Mouse (Mus musculus) E14TG2a.4 (cell line): ENCODE data around the gene Crtc2.
"Not testable (repeated sequence)": the region's sequence is repeated elsewhere in the genome, so short reads cannot be mapped to it uniquely, and the experiment has no call there.

ENCODE experiments used
- H3K27me3 ChIP-seq: 2 replicates; pipeline ENCODE4 v1.6.1; 2014; ENCODE audit warnings: low read length, control low read depth; ENCODE audit not compliant: insufficient read depth
- H3K36me3 ChIP-seq: 2 replicates; pipeline ENCODE4 v1.6.1; 2014; ENCODE audit warnings: low read length, control low read depth; ENCODE audit not compliant: insufficient read depth
- H3K4me1 ChIP-seq: replicated peaks from 2 replicates; pipeline ENCODE4 v1.6.1; 2014; ENCODE audit warnings: low read depth, low read length, control low read depth
- H3K4me3 ChIP-seq: replicated peaks from 2 replicates; pipeline ENCODE4 v1.5.1; 2014; ENCODE audit warnings: mild to moderate bottlenecking, low read length
- H3K9me3 ChIP-seq: 2 replicates; pipeline ENCODE4 v1.6.1; 2014; ENCODE audit warnings: low read length, control low read depth
- CTCF ChIP-seq: conservative IDR thresholded peaks from 2 replicates; pipeline ENCODE4 v1.5.1; 2014; ENCODE audit warnings: low read length
- NANOG ChIP-seq: IDR thresholded peaks from 2 replicates; pipeline ENCODE4 v1.6.1; 2014; ENCODE audit warnings: borderline replicate concordance, low read length, mixed read lengths
- POU5F1 ChIP-seq: IDR thresholded peaks from 2 replicates; pipeline ENCODE4 v1.6.1; 2014; ENCODE audit warnings: low read length, borderline replicate concordance

Gene Crtc2

DNA sequence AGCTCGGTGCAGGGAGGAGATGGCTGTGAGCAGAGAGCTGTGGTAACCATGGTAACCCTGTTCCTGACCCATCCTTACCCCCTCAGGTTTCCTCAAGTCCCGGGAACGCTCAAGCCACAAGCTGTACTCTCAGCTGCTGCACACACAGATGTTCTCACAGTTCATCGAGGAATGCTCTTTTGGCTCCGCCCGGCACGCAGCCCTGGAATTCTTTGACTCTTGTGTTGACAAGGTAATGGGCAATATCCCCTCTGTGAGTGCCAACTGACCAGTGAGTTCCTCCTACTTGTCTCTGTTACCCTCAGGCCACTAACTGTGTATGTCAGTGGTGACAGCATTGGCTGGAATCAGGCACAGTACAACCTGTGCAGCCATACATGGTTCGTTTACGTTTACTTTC is 18.2 kb downstream of the Crtc2 start:
- Histone ChIP-seq H3K4me3 (peak overlapping the region; percentile 20), H3K4me1 (peaks cover 62% of the 10 kb centered on the region), H3K9me3 (no peaks in the 10 kb centered on the region), H3K27me3 (peaks cover 11% of the 10 kb centered on the region), H3K36me3 (peaks cover 39% of the 10 kb centered on the region)
- TF ChIP-seq NANOG (no peak), POU5F1 (no peak), CTCF (no peak)

DNA sequence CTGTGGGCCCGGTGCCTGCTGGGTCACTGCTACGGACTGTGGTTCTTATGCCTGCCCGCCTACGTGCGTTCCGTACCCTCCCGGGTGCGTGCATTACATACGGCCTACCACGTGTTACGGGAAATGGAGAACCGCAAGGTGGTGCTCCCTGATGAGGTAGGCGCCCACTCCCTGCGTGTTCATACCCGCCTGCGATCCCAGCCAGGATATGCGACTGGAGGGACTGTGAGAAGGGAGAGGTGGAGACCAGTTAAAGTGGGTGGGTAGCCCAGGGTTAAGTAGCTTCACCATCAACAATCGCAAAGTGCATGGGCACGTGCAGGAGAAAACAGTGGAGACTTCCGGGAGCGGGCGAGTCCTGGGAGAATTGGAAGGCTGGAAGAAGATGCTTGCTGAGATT is 19.9 kb downstream of the Crtc2 start:
- Histone ChIP-seq H3K4me1 (peaks cover 62% of the 10 kb centered on the region), H3K36me3 (peaks cover 51% of the 10 kb centered on the region), H3K9me3 (no peaks in the 10 kb centered on the region), H3K4me3 (peak overlapping the region; percentile 70), H3K27me3 (peaks cover 11% of the 10 kb centered on the region)
- TF ChIP-seq POU5F1 (no peak), CTCF (no peak), NANOG (no peak)

DNA sequence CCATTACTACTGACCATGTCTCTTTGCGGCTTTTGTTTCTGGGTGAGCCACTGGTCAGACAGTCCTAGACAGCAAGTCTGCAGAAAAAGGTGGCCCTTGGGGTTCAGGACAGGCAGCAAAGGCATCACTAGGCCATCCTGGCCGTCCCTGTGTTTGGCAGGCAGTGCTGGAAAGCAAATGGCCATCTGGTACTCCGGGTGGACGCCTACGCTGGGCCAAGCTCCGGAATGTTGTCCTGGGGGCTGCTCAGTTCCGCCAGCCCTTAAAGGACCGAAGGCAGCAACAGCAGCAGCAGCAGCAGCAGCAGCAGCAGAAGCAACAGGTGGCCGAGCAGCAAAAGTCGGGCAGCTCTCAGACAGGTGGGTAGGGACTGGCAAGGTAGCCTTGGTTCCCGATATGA is 21.3 kb downstream of the Crtc2 start:
- Histone ChIP-seq H3K4me3 (no peak overlapping the region), H3K27me3 (peaks cover 11% of the 10 kb centered on the region), H3K9me3 (no peaks in the 10 kb centered on the region), H3K36me3 (peaks cover 62% of the 10 kb centered on the region), H3K4me1 (peaks cover 62% of the 10 kb centered on the region)
- TF ChIP-seq NANOG = no peak

DNA sequence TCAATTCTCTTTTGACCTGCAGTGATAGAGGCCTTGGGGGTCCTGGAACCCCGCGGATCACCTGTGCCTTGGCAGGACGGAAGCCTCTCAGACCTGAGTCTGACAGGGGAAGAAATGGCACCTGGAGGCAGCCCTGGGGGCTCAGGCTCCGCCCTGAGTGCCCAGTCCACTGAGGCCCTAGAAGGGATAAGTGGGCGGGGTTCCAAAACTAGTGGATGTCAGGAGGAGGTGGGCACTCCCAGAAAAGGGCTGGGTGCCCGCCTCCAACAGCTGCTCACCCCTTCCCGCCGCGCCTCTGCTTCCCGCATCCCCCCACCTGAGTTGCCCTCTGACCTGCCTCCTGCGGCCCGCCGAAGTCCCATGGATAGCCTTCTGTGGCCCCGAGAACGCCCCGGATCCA is 22.9 kb downstream of the Crtc2 start:
- Histone ChIP-seq H3K4me3 (peak overlapping the region; percentile 61), H3K27me3 (peaks cover 11% of the 10 kb centered on the region), H3K9me3 (no peaks in the 10 kb centered on the region), H3K4me1 (peaks cover 52% of the 10 kb centered on the region), H3K36me3 (peaks cover 55% of the 10 kb centered on the region)
- TF ChIP-seq POU5F1 (no peak), CTCF (no peak)

DNA sequence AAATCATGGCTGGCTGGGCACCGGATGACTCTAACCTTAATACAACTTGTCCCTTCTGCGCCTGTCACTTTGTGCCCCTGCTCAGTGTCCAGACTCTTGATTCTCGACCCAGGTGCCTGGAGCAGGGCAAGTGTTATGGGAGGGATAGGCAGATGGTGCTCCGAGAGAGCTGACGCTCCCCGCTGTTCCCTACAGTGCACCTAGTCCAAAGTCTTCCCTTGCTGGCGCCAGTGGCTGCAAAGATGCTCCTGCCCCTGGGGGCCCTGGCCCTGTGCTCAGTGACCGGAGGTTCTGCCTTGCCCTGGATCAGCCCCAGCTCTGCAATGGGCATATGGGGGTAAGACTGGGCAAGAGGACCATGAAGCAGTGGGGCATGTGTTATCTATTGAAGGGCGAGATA is 23.8 kb downstream of the Crtc2 start:
- Histone ChIP-seq H3K9me3 (no peaks in the 10 kb centered on the region), H3K27me3 (peaks cover 11% of the 10 kb centered on the region), H3K36me3 (peaks cover 49% of the 10 kb centered on the region), H3K4me1 (peaks cover 43% of the 10 kb centered on the region), H3K4me3 (peak overlapping the region; percentile 61)
- TF ChIP-seq POU5F1 = no peak
- no peak for TF ChIP-seq CTCF
- TF ChIP-seq NANOG = no peak

DNA sequence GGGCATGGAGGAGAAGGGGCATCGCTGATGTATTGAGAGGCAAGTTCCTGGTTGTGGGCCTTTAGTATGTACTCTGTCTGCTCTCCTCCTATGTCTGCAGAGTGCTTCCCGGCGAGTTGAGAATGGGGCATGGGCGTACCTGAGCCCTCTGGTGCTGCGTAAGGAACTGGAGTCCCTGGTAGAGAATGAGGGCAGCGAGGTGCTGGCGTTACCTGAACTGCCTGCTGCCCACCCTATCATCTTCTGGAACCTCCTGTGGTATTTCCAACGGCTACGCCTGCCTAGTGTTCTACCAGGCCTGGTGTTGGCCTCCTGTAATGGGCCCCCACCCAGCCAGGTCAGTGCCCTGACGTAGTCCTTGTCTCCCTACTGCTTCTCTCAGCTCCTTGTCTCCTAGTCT is 24.2 kb downstream of the Crtc2 start:
- no peaks in the 10 kb centered on the region for H3K9me3 ChIP-seq
- H3K4me1 ChIP-seq = peaks cover 41% of the 10 kb centered on the region
- H3K36me3 ChIP-seq = peaks cover 48% of the 10 kb centered on the region
- peak overlapping the region; percentile 61 for H3K4me3 ChIP-seq
- H3K27me3 ChIP-seq = peaks cover 11% of the 10 kb centered on the region
- TF ChIP-seq CTCF (no peak), NANOG (no peak), POU5F1 (no peak)

DNA sequence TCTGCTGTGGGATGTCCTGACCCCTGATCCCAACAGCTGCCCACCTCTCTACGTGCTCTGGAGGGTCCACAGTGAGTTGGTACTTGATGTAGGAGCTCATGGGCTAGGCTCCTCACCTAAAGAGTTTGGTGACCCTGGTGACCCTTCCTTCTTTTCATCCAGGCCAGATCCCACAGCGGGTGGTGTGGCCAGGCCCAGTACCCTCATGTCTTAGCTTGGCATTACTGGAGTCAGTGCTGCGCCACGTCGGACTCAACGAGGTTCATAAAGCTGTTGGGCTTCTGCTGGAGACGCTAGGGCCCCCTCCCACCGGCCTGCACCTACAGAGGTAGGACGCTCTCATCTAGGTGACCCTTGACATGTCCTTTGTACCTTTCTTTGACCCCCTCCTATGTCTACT is 25.3 kb downstream of the Crtc2 start:
- Histone ChIP-seq H3K4me1 (peaks cover 31% of the 10 kb centered on the region), H3K4me3 (no peak overlapping the region), H3K27me3 (peaks cover 1% of the 10 kb centered on the region; the same call in 1 of the 2 replicates), H3K36me3 (peaks cover 48% of the 10 kb centered on the region), H3K9me3 (no peaks in the 10 kb centered on the region)
- no peak for TF ChIP-seq CTCF
- TF ChIP-seq NANOG = no peak
- no peak for TF ChIP-seq POU5F1

DNA sequence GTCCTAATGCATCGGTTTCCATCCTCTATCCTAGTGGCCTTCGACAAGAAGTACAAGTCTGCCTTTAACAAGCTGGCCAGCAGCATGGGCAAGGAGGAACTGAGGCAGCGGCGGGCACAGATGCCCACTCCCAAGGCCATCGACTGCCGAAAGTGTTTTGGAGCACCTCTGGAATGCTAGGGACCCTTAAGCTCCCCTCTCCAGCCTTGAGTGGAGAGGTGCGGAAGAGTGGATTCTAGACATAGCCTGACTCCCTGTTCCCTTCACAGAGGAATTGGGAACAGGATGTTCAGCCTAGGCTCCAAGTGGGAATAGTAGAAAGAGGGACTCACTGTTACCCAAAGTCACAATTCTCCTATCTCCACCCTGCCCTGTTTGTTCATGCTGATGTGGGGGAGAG is 25.8 kb downstream of the Crtc2 start:
- Histone ChIP-seq H3K9me3 (no peaks in the 10 kb centered on the region), H3K36me3 (peaks cover 48% of the 10 kb centered on the region), H3K4me3 (no peak overlapping the region), H3K4me1 (peaks cover 29% of the 10 kb centered on the region), H3K27me3 (no peaks in the 10 kb centered on the region)
- TF ChIP-seq NANOG (no peak), CTCF (no peak), POU5F1 (no peak)

DNA sequence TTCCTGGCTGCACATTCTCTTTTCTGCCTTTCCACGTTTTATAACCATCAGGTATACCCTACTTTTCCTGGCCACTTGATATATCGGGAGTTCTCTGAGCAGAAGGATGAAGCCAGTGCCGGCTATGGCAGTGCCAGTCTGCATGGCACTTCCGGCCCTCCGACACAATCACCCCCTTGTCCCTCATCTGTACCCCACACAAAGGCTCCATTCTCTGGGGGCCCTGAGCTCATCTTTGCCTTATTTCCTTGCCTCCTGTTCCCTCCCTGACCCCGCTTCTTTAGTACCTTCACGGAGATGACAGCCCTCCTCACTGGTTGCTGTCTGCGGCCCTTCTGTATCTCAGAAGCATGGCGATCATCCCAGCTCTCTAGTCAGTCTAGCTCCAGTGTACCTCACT is 26.7 kb downstream of the Crtc2 start:
- peaks cover 41% of the 10 kb centered on the region for H3K36me3 ChIP-seq

DNA sequence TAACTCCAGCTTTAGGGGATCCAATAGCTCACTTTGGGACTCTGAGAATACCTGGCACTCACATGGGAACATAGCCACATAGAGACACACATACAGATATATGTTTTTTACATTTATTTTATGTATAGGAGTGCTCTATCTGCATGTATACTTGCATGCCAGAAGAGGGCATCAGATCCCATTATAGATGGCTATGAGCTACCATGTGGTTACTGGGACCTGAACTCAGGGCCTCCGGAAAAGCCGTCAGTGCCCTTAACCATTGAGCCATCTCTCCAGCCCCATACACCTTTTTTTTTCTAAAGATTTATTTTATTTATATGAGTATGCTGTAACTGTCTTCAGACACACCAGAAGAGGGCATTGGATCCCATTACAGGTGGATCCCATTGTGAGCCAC is 30.2 kb downstream of the Crtc2 start:
- Histone ChIP-seq H3K9me3 (no peaks in the 10 kb centered on the region), H3K27me3 (no peaks in the 10 kb centered on the region), H3K36me3 (peaks cover 18% of the 10 kb centered on the region), H3K4me3 (no peak overlapping the region), H3K4me1 (no peaks in the 10 kb centered on the region; the same call in 1 of the 2 replicates)
- no peak for TF ChIP-seq CTCF
- TF ChIP-seq NANOG = no peak
- no peak for TF ChIP-seq POU5F1

More for the DNA sequence above, 26.7 kb downstream of the Crtc2 start:
- H3K4me3 ChIP-seq = no peak overlapping the region
- no peaks in the 10 kb centered on the region for H3K27me3 ChIP-seq
- H3K9me3 ChIP-seq = no peaks in the 10 kb centered on the region
- peaks cover 25% of the 10 kb centered on the region for H3K4me1 ChIP-seq
- no peak for TF ChIP-seq CTCF
- TF ChIP-seq POU5F1 = no peak
- TF ChIP-seq NANOG = no peak

DNA sequence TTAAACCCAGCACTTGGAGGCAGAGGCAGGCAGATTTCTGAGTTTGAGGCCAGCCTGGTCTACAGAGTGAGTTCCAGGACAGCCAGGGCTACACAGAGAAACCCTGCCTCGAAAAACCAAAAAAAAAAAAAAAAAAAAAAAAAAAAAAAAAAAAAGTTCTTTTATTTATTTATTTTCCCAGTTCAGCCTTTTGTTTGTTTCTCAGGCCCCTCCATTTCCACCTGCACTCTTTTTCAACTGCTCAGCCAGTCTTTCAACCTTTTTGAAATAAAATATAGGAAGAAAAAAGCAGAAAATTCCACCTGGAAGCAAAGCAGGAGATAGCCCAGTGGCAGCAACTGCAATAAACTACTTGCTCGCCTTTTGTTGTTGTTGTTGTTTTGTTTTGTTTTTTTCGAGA is 35.4 kb downstream of the Crtc2 start:
- H3K9me3 ChIP-seq, H3K36me3 ChIP-seq: not testable (repeated sequence)

More for the DNA sequence above, 35.4 kb downstream of the Crtc2 start:
- not testable (repeated sequence) for H3K4me3 ChIP-seq, H3K27me3 ChIP-seq
- H3K4me1 ChIP-seq = peaks cover 18% of the 10 kb centered on the region
